Mouse (Mus musculus) lung, adult 2 months (tissue): ENCODE data around the gene Ndufb4.

Source experiments
- CTCF ChIP-seq: fragments of 200-500 bp; IDR thresholded peaks from 2 replicates; pipeline ENCODE4 v1.5.1; 2011; ENCODE audit warnings: mild to moderate bottlenecking, low read length, control low read depth; ENCODE audit not compliant: insufficient read depth
- POLR2A ChIP-seq: fragments of 200-500 bp; IDR thresholded peaks from 2 replicates; pipeline ENCODE4 v1.6.1; 2011; ENCODE audit warnings: low read depth, mild to moderate bottlenecking, control low read depth, low read length, borderline replicate concordance; ENCODE audit errors: extremely low read depth

DNA sequence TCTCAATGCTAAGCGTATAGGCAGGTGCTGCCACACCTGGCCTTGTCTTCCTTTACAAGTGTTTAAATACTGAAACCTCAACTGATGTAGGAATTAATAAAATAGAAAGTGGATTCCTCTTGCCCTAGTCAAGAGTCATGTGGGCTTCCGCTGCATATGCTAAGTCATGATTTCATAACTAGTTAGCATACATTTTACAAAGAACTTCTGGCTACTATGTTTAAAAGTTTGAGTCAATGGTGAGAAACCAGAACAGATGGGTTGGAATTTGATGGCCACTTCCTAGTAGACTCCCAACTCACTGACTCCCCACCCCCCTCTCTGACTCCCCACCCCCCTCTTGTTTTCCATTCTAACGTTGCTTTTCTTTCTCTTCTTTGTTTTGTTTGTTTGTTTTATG lies 54.9 kb downstream of the Ndufb4 start:
- TF ChIP-seq CTCF (no peak), POLR2A (no peak)
